Mouse (Mus musculus): Measurements from ENCODE around the gene Bclaf1. TPM values are rescaled to one million over a fixed set of nuclear protein-coding genes. Genes with fewer than 3 reads are reported as not detected.

The Bclaf1 gene
- 10 to 100 TPM; 45.5 to 58.2 TPM for total RNA-seq (2021)

- intact Hi-C loops (cut with DNase I) = loop anchor here (2.0 to 5.0 kb wide), 2 partner anchors 17 to 640 kb away; partner anchors contain the start of gene Ahi1
- peak; percentile 99 for DNase-seq (ENCODE audit: low spot score)
Measured at GRCm38 (mm10) chr10:20311918-20312735, at the start of gene Bclaf1. Gene Bclaf1 (plus strand): TSS chr10:20312469.

GRCm38 (mm10) chr10:20262896-20263295 is 49.4 kb upstream of the Bclaf1 start:
- DNase-seq (ENCODE audit: low spot score) = no peak
- intact Hi-C loops (cut with DNase I) = no loop called here

GRCm38 (mm10) chr10:20264479-20264878 is 47.8 kb upstream of the Bclaf1 start:
- intact Hi-C loops (cut with DNase I) = no loop called here
- DNase-seq (ENCODE audit: low spot score) = no peak

- intact Hi-C loops (cut with DNase I) = no loop called here
Measured at GRCm38 (mm10) chr10:20267032-20267431, 45.2 kb upstream of the Bclaf1 start.

GRCm38 (mm10) chr10:20268945-20269344 is 43.3 kb upstream of the Bclaf1 start:
- no peak for DNase-seq (ENCODE audit: low spot score)
- intact Hi-C loops (cut with DNase I) = no loop called here

More at GRCm38 (mm10) chr10:20267032-20267431, 45.2 kb upstream of the Bclaf1 start:
- DNase-seq (ENCODE audit: low spot score) = no peak

GRCm38 (mm10) chr10:20272380-20272779 is 39.9 kb upstream of the Bclaf1 start:
- no peak for DNase-seq (ENCODE audit: low spot score)
- intact Hi-C loops (cut with DNase I) = no loop called here

- no peak for DNase-seq (ENCODE audit: low spot score)
- intact Hi-C loops (cut with DNase I) = no loop called here
Measured at GRCm38 (mm10) chr10:20273278-20273677, 39.0 kb upstream of the Bclaf1 start.

GRCm38 (mm10) chr10:20274022-20274421 is 38.2 kb upstream of the Bclaf1 start:
- DNase-seq (ENCODE audit: low spot score) = no peak
- intact Hi-C loops (cut with DNase I) = no loop called here

GRCm38 (mm10) chr10:20281456-20281855 is 30.8 kb upstream of the Bclaf1 start:
- no peak for DNase-seq (ENCODE audit: low spot score)
- intact Hi-C loops (cut with DNase I) = no loop called here

- DNase-seq (ENCODE audit: low spot score) = peak; percentile 31
- intact Hi-C loops (cut with DNase I) = no loop called here
Measured at GRCm38 (mm10) chr10:20285289-20285975, 26.8 kb upstream of the Bclaf1 start.

- DNase-seq (ENCODE audit: low spot score) = no peak
- intact Hi-C loops (cut with DNase I) = no loop called here
Measured at GRCm38 (mm10) chr10:20285994-20286836, 26.1 kb upstream of the Bclaf1 start.

GRCm38 (mm10) chr10:20287369-20287768 is 24.9 kb upstream of the Bclaf1 start:
- intact Hi-C loops (cut with DNase I) = no loop called here
- no peak for DNase-seq (ENCODE audit: low spot score)

GRCm38 (mm10) chr10:20290467-20290883 is 21.8 kb upstream of the Bclaf1 start:
- peak; percentile 26 for DNase-seq (ENCODE audit: low spot score)
- intact Hi-C loops (cut with DNase I) = loop anchor here (5.0 kb wide), 1 partner anchor 657 kb away; no protein-coding TSS in a partner anchor

- DNase-seq (ENCODE audit: low spot score) = no peak
- intact Hi-C loops (cut with DNase I) = loop anchor here (2.0 kb wide), 1 partner anchor 15 kb away; no protein-coding TSS in a partner anchor
Measured at GRCm38 (mm10) chr10:20295961-20296360, 16.3 kb upstream of the Bclaf1 start.

GRCm38 (mm10) chr10:20298152-20298920 is 13.9 kb upstream of the Bclaf1 start:
- intact Hi-C loops (cut with DNase I) = no loop called here
- DNase-seq (ENCODE audit: low spot score) = no peak

GRCm38 (mm10) chr10:20299114-20299513 is 13.2 kb upstream of the Bclaf1 start:
- intact Hi-C loops (cut with DNase I) = no loop called here
- no peak for DNase-seq (ENCODE audit: low spot score)

GRCm38 (mm10) chr10:20310969-20311769 is 1.1 kb upstream of the Bclaf1 start:
- intact Hi-C loops (cut with DNase I) = loop anchor here (2.0 to 5.0 kb wide), 2 partner anchors 16 to 641 kb away; partner anchors contain the start of gene Ahi1

GRCm38 (mm10) chr10:20312736-20313301 is 550 bp downstream of the Bclaf1 start:
- intact Hi-C loops (cut with DNase I) = loop anchor here (5.0 kb wide), 1 partner anchor 639 kb away; the partner anchor contains the start of gene Ahi1
- DNase-seq (ENCODE audit: low spot score) = peak; percentile 85

More at GRCm38 (mm10) chr10:20310969-20311769, 1.1 kb upstream of the Bclaf1 start:
- DNase-seq (ENCODE audit: low spot score) = no peak

Measured in heart, postnatal 25 days (tissue).